Mouse (Mus musculus): ENCODE measurements around the gene Bloc1s2. TPM values are rescaled to one million over a fixed set of nuclear protein-coding genes. Genes with fewer than 3 reads are reported as not detected.
A peak's percentile ranks its signal among the peaks of the same experiment; 100 is the strongest.

The Bloc1s2 gene
- total RNA-seq (2022), result 10 to 100 TPM; 55.5 to 72.3 (median 59.8) TPM

- peak; percentile 78 to 89 for DNase-seq (ENCODE audit: low spot score in 2 of 2)
Measured at GRCm38 (mm10) chr19:44145702-44146567, at the start of gene Bloc1s2. Bloc1s2 (minus strand) TSS chr19:44146446.

GRCm38 (mm10) chr19:44195138-44195537, 48.9 kb upstream of the Bloc1s2 start:
- DNase-seq (ENCODE audit: low spot score in 2 of 2), result peak; percentile 38 to 75

- DNase-seq (ENCODE audit: low spot score in 2 of 2), result no peak
Measured at GRCm38 (mm10) chr19:44193906-44194305, 47.7 kb upstream of the Bloc1s2 start.

GRCm38 (mm10) chr19:44192342-44192741, 46.1 kb upstream of the Bloc1s2 start, which contains the start of gene Pkd2l1:
Pkd2l1 (minus strand) TSS chr19:44192442.
- no peak for DNase-seq (ENCODE audit: low spot score in 2 of 2)

GRCm38 (mm10) chr19:44189056-44189455, 42.8 kb upstream of the Bloc1s2 start:
- no peak for DNase-seq (ENCODE audit: low spot score in 2 of 2)

- DNase-seq (ENCODE audit: low spot score in 2 of 2), result no peak
Measured at GRCm38 (mm10) chr19:44183968-44184367, 37.7 kb upstream of the Bloc1s2 start.

DNA sequence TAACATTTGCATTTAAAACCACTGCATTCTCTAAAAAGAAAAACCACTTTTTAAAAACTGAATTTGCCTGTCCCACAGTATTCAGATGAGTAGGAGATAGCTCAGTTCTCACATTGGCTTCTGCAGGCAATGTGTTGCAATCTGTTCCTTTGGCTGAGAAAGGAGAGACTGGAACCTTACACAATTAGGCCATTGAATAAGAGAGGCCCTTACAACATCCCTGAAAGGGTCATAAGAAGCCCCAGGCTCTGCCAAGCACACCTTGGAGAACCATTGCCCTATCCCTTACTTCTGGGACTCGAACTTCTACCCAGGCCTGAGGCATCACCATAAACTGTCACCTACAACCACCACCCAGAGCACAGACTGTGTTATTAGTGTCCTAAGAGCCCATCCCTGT, 34.3 kb upstream of the Bloc1s2 start:
- DNase-seq (ENCODE audit: low spot score in 2 of 2), result no peak

DNA sequence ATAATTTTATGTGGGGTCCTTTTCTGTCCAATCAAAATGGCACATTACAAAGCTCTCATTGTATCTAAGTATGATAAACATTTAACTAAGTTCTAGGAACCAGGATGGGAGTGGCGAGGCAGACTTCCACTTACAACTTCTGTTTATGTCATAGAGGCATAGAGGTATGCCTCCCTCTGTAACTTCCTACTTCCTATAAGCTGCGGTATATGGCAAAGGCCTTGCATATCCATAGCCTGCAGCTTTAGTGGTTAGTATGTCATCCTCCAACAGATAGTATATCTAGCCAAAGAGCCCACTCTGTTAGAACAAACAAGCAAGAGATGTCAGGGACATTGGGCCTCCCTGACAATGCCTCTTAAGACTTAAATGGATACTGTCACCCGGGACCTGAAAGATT, 30.5 kb upstream of the Bloc1s2 start:
- no peak for DNase-seq (ENCODE audit: low spot score in 2 of 2)

- no peak for DNase-seq (ENCODE audit: low spot score in 2 of 2)
Measured at GRCm38 (mm10) chr19:44174835-44175234, 28.6 kb upstream of the Bloc1s2 start.

GRCm38 (mm10) chr19:44161515-44161914, 15.3 kb upstream of the Bloc1s2 start:
- no peak for DNase-seq (ENCODE audit: low spot score in 2 of 2)

DNA sequence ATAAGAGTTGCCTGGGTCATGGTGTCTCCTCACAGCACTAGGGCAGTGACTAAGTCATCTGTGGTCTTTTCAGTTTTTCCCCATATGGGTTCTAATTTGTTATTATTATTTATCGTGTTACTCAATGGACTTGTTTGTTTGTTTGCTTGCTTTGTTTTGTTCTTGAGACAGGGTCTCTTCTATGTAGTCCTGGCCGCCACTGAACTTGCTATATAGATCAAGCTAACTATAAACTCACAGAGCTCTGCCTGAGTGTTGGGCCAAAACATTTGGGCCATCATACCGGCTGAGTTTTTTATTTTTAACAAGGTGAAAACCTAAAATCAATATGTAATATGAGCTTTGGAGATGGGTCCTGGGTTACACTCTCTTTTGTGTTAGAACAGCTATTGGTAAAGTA, 13.1 kb upstream of the Bloc1s2 start:
- no peak for DNase-seq (ENCODE audit: low spot score in 2 of 2)

GRCm38 (mm10) chr19:44157005-44157404, 10.8 kb upstream of the Bloc1s2 start:
- no peak for DNase-seq (ENCODE audit: low spot score in 2 of 2)

DNA sequence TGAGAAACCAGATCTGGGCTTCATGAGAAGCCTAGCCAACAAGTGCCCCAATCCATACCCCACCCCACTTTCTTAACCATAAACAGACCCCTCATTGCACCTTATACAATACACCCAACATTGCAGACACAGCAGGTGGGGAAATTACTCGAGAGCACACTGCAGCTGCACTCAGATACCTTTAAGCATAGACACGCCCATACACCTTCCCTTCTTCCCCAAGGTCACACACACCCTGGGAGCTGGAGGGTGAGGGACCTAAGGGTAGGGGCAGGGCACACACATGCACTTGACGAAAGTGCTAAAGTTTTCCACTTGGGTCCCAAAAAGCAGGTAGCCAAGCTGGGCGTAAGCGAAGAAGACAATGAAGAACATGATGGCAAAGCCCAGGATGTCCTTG, 7.5 kb upstream of the Bloc1s2 start:
- DNase-seq (ENCODE audit: low spot score in 2 of 2), result no peak

- DNase-seq (ENCODE audit: low spot score in 2 of 2), result no peak
Measured at GRCm38 (mm10) chr19:44148991-44149390, 2.7 kb upstream of the Bloc1s2 start.

- DNase-seq (ENCODE audit: low spot score in 2 of 2), result no peak
Measured at GRCm38 (mm10) chr19:44148345-44148744, 2.1 kb upstream of the Bloc1s2 start.

GRCm38 (mm10) chr19:44146951-44147350, 705 bp upstream of the Bloc1s2 start:
- no peak for DNase-seq (ENCODE audit: low spot score in 2 of 2)

DNA sequence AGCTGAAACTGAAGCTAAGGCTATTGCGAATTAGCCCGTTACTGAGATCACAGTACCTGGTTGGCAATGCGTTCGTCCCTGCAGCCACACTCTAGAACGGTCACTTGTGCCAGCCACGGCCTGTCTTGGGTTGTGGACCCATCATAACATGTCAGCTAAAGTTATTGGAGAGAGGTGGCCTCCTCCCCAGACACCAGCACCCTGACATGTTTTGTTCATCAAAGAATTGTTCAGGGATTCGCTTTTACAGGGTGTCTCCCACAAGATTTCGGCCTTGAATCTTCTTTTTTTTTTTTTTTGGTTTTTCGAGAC, 278 bp upstream of the Bloc1s2 start:
- DNase-seq (ENCODE audit: low spot score in 2 of 2), result no peak

DNA sequence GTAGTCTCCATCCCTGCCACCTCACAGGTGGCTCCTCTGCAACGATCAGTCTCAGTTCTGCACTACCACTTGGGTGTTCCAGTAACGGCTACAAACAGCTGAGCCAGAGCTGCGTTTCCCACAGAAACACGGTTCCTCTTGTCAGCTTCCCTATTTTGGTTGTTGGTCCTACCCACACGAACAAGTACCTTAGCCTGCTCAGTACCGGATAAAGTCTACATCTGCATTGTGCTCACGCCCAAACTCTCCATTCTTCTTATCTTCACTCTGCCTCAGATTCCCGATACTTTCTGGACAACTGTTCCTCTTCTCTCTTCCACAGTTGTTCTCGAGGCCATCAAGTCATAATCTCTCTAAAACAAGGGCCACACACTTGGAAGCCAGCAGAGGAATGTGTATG, 1.9 kb downstream of the Bloc1s2 start:
- DNase-seq (ENCODE audit: low spot score in 2 of 2), result no peak

DNA sequence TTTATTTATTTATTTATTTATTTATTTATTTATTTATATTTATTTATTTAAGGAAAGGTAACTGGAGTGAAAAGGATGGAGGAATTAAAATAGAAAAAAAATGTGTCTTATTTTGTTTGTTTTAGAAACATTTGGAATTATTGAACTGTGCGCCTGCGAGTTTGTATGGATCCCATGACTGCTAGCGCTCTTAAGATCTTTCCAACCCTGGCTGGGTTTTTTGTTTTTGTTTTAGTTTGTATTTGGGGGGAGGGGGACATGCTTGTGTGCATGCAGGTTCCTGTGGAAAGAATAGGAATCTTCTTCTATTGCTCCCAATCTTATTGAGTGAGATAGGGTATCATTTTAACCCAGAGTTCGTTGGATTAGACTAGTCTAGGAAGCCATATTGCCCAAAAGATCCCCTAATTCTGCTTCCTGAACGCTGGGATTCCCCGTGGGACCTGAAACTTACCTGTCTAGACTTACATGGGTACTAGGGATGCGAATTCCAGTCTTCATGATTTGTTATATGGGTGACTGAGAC, 10.2 kb downstream of the Bloc1s2 start:
- DNase-seq (ENCODE audit: low spot score in 2 of 2), result no peak

- peak; percentile 86 to 91 for DNase-seq (ENCODE audit: low spot score in 2 of 2)
Measured at GRCm38 (mm10) chr19:44135072-44135959, 10.9 kb downstream of the Bloc1s2 start, which contains the start of gene Cwf19l1. Cwf19l1 (minus strand) TSS chr19:44135876.

DNA sequence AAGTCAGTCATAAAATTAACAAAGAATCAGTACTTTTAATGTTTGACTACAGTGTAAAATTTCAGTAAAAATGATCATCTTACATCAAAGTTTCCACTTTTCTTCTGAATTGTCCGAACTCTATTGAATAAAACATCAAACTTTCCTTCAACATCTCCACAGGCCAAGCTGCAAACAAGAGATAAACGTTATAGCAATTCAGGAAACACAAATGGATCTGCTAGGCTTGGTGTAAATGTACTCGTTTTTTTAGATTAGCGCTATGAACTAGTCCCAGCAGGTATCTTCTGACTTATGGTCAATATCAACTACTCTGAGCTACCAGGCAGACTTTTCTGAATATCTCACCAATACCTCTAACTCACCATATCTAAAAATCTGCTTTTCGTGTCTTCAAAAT, 13.3 kb downstream of the Bloc1s2 start:
- DNase-seq (ENCODE audit: low spot score in 2 of 2), result no peak

DNA sequence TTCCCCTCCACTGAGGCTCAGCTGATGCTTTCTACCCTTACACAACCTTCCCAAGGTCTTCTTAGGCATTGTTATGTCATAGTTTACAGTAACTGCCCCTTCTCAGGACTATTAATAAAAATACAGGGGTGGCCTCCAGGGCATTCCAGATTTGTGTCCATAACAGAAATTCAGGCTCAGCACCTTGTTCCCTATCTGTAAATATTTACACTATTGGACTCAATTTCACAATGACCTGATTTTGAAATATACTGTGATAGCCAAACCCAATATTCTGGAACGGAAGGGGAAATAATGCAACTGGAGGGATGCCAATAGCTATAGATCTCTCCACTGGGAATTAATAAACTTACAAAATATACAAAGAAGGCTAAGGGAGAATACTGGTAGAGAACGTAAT, 17.7 kb downstream of the Bloc1s2 start:
- no peak for DNase-seq (ENCODE audit: low spot score in 2 of 2)

All from layer of hippocampus, adult 8-10 months (tissue).